Mouse (Mus musculus) adrenal gland, postnatal 0 days (tissue): ENCODE results near the gene Olfr1362. TPM values are rescaled to one million over a fixed set of nuclear protein-coding genes. Genes with fewer than 3 reads are reported as not detected.

Source experiments
- polyA plus RNA-seq: library from polyadenylated mRNA; unstranded; fragments of >200 nt; fragmentation: Nextera tagmentation; extraction: Ambion mirVana; gene quantifications from 2 replicates; pipeline ENCODE4 v1.2.1, GENCODE M21; 2015

Gene Olfr1362
- polyA plus RNA-seq = not detected in 2 replicates

GRCm38 (mm10) chr13:21613922-21614321, at the start of gene Olfr1362:
Gene Olfr1362, minus strand, starts transcription at chr13:21614022.

GRCm38 (mm10) chr13:21663286-21663685, 49.5 kb upstream of the Olfr1362 start, which contains the start of gene Olfr1361:
Gene Olfr1361, minus strand, starts transcription at chr13:21663386.

GRCm38 (mm10) chr13:21642418-21642817, 28.6 kb upstream of the Olfr1362 start, which contains the start of gene Olfr11:
Gene Olfr11, minus strand, starts transcription at chr13:21642518.

GRCm38 (mm10) chr13:21581659-21582058, 32.2 kb downstream of the Olfr1362 start, which contains the start of gene Olfr1364:
Gene Olfr1364, minus strand, starts transcription at chr13:21581759.

Other genes starting within 250 kb of the Olfr1362 start
- gene Zkscan3, start 211.3 kb downstream of the Olfr1362 start, polyA plus RNA-seq = 48.8 and 70.7 TPM in 2 replicates
- 1.1 and 2.0 TPM in 2 replicates for gene Pgbd1, start 173.0 kb downstream of the Olfr1362 start, polyA plus RNA-seq
- 16.3 and 24.7 TPM in 2 replicates for gene Zscan26, start 160.3 kb downstream of the Olfr1362 start, polyA plus RNA-seq
- 2.3 and 2.4 TPM in 2 replicates for gene Nkapl, start 145.5 kb downstream of the Olfr1362 start, polyA plus RNA-seq
- gene Zkscan4, start 135.1 kb downstream of the Olfr1362 start, polyA plus RNA-seq = 3.8 and 4.9 TPM in 2 replicates
- not detected in 2 replicates for gene Gm10065, start 134.6 kb downstream of the Olfr1362 start, polyA plus RNA-seq
- 0.35 and 0.41 TPM in 2 replicates for gene AK157302, start 118.8 kb downstream of the Olfr1362 start, polyA plus RNA-seq
- 6.0 and 10.4 TPM in 2 replicates for gene Gm11273, start 112.6 kb downstream of the Olfr1362 start, polyA plus RNA-seq
- 2.2 and 2.6 TPM in 2 replicates for gene Zkscan8, start 82.9 kb downstream of the Olfr1362 start, polyA plus RNA-seq
- gene Olfr1366, start 71.2 kb downstream of the Olfr1362 start, polyA plus RNA-seq = not detected in 2 replicates
- not detected in 2 replicates for gene Olfr1535, start 54.1 kb downstream of the Olfr1362 start, polyA plus RNA-seq
- gene Olfr1364, start 32.3 kb downstream of the Olfr1362 start, polyA plus RNA-seq = not detected in 2 replicates
- gene Olfr11, start 28.5 kb upstream of the Olfr1362 start, polyA plus RNA-seq = not detected in 2 replicates
- gene Olfr1361, start 49.4 kb upstream of the Olfr1362 start, polyA plus RNA-seq = not detected in 2 replicates
- not detected in 2 replicates for gene Olfr1360, start 63.4 kb upstream of the Olfr1362 start, polyA plus RNA-seq
- not detected in 2 replicates for gene Olfr1359, start 84.1 kb upstream of the Olfr1362 start, polyA plus RNA-seq
- gene Hist1h2bl, start 102.1 kb upstream of the Olfr1362 start, polyA plus RNA-seq = 1.4 TPM in 1 of 2 replicates, not detected in the other
- gene Hist1h2ai, start 102.4 kb upstream of the Olfr1362 start, polyA plus RNA-seq = 6.6 and 14.9 TPM in 2 replicates
- 0.38 and 2.1 TPM in 2 replicates for gene Hist1h3h, start 103.6 kb upstream of the Olfr1362 start, polyA plus RNA-seq
- gene Hist1h2bm, start 108.0 kb upstream of the Olfr1362 start, polyA plus RNA-seq = 1.1 and 1.3 TPM in 2 replicates
- 0.39 and 0.77 TPM in 2 replicates for gene Hist1h4j, start 121.0 kb upstream of the Olfr1362 start, polyA plus RNA-seq
- 2.2 and 2.5 TPM in 2 replicates for gene Hist1h4k, start 136.5 kb upstream of the Olfr1362 start, polyA plus RNA-seq
- 6.3 and 6.9 TPM in 2 replicates for gene Hist1h2ak, start 139.8 kb upstream of the Olfr1362 start, polyA plus RNA-seq
- gene Hist1h2bn, start 140.1 kb upstream of the Olfr1362 start, polyA plus RNA-seq = 0.83 and 1.5 TPM in 2 replicates
- gene Hist1h1b, start 166.6 kb upstream of the Olfr1362 start, polyA plus RNA-seq = 9.0 and 13.0 TPM in 2 replicates
- 55.7 and 74.2 TPM in 2 replicates for gene Hist1h3i, start 169.3 kb upstream of the Olfr1362 start, polyA plus RNA-seq
- gene Hist1h2an, start 173.2 kb upstream of the Olfr1362 start, polyA plus RNA-seq = 7.6 and 8.2 TPM in 2 replicates
- gene Hist1h2bp, start 173.4 kb upstream of the Olfr1362 start, polyA plus RNA-seq = 1.4 and 1.8 TPM in 2 replicates
- 1.4 and 6.7 TPM in 2 replicates for gene Hist1h2bq, start 196.2 kb upstream of the Olfr1362 start, polyA plus RNA-seq
- 2.0 TPM in 1 of 2 replicates, not detected in the other for gene Hist1h2ao, start 196.4 kb upstream of the Olfr1362 start, polyA plus RNA-seq
- gene Hist1h4m, start 197.7 kb upstream of the Olfr1362 start, polyA plus RNA-seq = not detected in 2 replicates
- gene Hist1h4n, start 218.2 kb upstream of the Olfr1362 start, polyA plus RNA-seq = 5.7 and 5.9 TPM in 2 replicates
- 2,226 and 3,319 TPM in 2 replicates for gene Hist1h2ap, start 219.5 kb upstream of the Olfr1362 start, polyA plus RNA-seq
- gene Hist1h2br, start 219.7 kb upstream of the Olfr1362 start, polyA plus RNA-seq = 1.6 and 7.1 TPM in 2 replicates